Mouse (Mus musculus) brain, embryonic 14.5 days (tissue): ENCODE results near the gene Tbxa2r. TPM values are rescaled to one million over a fixed set of nuclear protein-coding genes. Genes with fewer than 3 reads are reported as not detected.

Experiments used
- DNase-seq: peaks from one replicate; pipeline ENCODE4 v3.0.0-alpha.2; 2011; ENCODE audit warnings: low read depth
- CTCF ChIP-seq: fragments of 200-500 bp; IDR thresholded peaks from 2 replicates; pipeline ENCODE4 v1.5.1; 2012; ENCODE audit warnings: inconsistent platforms, mild to moderate bottlenecking, moderate library complexity, borderline replicate concordance; ENCODE audit not compliant: insufficient read depth, insufficient read length; ENCODE audit errors: extremely low read depth
- POLR2A ChIP-seq: fragments of 200-500 bp; IDR thresholded peaks from 2 replicates; pipeline ENCODE4 v1.6.1; 2012; ENCODE audit warnings: mild to moderate bottlenecking, inconsistent platforms, borderline replicate concordance; ENCODE audit not compliant: poor library complexity, insufficient read depth, insufficient read length, severe bottlenecking; ENCODE audit errors: extremely low read depth
- polyA plus RNA-seq: library from polyadenylated mRNA; depleted of rRNA; stranded (reverse); fragments of >200 nt; gene quantifications from 2 replicates; pipeline ENCODE4 v1.2.3, GENCODE M21; 2012

Tbxa2r gene
- polyA plus RNA-seq, 1 experiment = 5.3 TPM

DNA sequence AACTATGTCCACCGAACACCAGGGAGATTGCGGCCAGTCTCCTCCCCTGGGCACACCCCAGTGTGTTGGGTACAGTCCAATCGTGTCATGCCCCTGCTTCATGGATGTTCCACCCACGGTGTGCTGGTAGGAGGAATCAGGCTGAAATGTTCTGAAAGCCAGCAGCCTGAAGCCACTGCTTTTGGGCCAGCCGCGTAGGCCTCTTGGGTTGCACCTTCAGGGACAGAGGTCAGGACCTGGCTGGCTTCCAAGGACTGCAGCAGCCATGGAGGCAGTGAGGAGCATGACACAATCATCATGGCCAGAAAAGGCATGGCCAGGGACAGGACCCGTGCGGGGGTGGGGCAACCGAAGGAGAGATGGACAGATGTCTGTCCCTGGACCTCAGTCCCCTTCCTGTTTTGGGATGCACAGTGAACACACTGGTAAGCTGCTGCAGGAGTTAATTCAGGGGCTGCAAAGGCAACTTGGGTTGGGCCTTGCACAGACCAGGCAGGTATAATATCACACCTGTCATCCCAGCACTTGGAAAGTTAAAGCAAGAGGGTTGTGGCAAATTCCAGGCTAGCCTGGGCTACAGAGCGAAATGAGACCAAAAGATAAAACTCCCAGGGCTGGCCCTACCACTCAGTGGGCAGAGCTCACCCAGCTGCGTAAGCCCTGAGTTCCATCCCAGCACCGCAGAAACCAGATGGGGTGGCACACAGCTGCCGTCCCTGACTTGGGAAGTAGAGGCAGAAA is 9.8 kb upstream of the Tbxa2r start:
- DNase-seq = no peak
- no peak for TF ChIP-seq POLR2A
- no peak for TF ChIP-seq CTCF

DNA sequence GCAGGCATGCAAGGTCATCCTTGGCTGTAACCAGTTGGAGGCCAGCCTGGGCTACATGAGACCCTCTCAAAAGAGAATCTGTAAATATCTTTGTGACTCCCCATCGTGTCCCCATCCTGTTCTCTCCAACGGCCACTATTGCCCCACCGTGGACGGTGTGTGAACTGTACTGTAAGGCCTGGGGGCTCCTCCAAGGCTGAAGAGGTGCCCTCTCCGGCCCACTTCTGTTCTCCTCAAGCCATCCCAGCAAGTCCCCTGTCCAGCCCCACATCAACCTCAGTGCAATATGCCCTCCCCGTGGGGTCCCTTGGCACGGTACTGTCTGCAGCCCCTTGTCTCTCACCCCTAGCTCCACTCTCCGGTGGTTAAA is 9.2 kb upstream of the Tbxa2r start:
- TF ChIP-seq POLR2A = no peak
- TF ChIP-seq CTCF = peak; percentile 17; the same call in 1 of the 2 replicates
- DNase-seq = peak; percentile 15

DNA sequence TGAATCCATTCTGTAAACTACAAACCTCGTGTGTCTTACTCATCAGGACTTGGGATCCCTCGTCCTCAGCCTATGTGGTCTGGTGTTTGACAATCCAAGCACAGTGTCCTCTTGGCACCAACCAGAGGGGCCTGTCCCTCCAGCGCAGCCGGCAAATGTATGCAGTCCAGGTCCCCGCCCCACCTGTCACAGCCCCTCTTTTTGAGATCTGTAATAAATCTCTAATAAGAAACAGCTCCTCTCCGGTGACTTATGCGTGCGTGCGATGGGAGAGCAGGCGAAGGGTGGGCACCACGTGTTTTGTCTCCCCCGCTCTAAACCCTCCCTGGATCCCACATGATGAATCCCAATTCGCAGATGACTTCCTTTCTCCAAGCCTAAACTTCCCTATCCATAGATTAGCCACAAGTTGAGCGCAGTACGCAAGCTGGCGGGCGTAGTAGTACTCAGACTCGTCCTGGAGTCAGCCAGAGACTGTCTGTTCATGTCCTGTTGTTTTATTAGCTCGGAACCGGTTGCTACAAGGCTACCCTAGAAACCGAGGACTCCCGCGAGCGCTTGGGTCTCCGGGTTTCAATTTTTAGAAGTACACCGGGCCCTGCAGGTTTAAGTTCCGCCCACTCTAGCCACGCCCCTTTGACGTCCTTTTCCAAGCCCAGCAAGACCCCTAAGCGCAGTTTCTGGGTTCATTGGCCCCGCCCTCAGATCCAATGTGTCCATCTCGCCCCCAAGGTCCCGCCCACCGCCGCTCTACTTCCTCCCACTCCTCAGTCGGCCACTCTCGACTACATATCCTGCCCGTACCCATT is 8.6 kb upstream of the Tbxa2r start:
- DNase-seq = no peak
- TF ChIP-seq CTCF (no peak), POLR2A (no peak)

DNA sequence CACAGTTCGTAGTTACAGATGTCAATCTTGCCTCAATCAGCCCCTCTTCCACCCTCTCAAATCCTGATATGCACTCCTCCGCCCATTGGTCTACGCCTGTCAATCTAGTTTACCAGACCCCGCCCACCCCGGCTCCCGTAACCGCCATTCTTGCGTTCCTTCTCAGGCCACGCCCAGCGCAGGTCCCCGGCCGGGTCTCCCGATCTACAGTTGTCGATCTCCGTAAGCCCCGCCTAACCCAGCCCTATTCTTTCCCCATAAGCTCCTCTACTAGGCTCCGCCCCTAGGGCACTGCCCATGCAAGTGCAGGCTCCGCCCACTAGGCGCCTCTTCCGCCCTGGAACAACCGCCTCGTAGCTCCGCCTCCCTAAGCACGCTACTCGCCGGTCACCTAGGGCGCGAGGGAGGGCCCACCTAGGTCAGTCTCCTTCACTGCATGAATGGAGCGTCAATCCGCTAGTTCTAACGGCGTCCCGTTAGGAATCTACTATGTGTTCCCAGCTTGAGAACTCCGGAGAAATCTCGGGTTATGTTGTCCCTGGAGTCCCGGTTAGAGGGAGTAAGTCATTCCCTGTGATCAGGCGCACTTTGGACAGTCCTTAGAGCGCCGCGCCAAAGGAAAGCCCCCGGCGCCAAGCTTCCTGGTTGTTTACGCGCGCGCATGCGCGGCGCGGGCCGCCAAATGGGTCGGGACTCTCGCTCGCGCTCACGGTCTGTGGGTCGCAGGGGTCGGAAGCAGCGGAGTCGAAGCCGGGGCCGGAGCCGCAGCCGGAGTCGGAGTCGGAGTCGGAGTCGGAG is 7.8 kb upstream of the Tbxa2r start, which contains the start of gene Cactin:
Gene Cactin, plus strand, starts transcription at position 554 of the 798 bp plus-strand sequence.
- peak; percentile 100 for DNase-seq
- TF ChIP-seq CTCF (peak; percentile 16; the same call in 1 of the 2 replicates), POLR2A (peak; percentile 76)

DNA sequence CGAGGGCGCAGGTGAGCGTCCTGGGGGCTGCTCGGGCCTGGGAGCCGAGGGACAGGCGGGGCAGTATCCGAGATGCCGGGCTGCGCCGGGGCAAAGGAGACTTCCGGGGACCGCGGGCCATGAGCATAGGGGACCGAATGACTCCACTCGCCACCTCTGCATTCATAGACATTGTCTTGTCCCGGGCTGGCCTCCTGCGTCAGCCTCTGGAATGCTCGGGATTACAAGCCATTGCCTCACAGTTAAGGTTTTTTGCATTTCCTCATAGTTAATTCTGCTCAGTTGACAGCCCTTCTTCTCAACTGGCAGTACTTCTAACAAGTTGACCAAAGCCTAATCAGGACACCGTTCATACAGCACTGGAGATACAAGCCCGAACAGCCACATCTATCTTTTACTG is 7.1 kb upstream of the Tbxa2r start:
- no peak for DNase-seq
- TF ChIP-seq POLR2A = no peak
- no peak for TF ChIP-seq CTCF

DNA sequence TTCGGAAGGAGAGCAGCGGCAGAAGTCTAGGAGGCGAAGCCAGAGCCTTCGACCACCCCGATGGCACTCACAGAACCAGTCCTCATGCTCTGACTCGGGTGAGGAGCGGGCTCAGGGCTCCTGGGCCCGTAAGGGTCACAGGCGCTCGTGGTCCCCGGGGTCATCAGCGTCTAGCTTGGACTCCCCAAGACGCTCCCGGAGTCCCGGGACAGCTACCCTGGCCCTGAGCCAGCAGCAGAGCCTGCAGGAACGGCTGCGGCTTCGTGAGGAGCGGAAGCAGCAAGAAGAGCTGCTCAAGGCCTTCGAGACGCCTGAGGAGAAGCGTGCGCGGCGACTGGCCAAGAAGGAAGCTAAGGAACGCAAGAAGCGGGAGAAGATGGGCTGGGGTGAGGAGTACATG is 6.1 kb upstream of the Tbxa2r start:
- no peak for DNase-seq
- TF ChIP-seq POLR2A = no peak

DNA sequence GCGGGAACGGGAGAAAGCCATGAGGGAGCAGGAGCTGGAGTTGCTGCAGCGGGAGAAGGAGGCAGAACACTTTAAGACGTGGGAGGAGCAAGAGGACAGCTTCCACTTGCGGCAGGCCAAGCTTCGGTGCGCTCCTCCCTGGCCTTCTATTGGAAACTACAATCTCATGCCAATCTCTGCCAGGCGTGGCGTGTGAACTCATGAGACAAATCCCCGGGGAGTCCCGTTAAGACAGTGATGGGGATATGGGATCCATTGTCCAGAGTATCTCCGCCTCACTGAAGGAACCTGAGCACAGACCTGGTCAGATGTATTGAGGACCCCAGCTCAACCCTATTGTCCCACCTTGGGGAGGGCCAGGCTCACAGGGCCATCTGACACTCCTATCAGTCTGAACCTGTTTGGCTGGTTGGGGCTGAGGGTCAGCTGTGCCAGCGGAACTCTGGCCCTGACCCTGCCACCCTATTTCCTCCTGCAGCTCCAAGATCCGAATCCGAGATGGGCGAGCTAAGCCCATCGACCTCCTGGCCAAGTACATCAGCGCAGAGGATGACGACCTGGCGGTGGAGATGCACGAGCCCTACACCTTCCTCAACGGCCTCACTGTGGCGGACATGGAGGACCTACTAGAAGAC is 5.3 kb upstream of the Tbxa2r start:
- DNase-seq = no peak
- no peak for TF ChIP-seq POLR2A
- no peak for TF ChIP-seq CTCF

DNA sequence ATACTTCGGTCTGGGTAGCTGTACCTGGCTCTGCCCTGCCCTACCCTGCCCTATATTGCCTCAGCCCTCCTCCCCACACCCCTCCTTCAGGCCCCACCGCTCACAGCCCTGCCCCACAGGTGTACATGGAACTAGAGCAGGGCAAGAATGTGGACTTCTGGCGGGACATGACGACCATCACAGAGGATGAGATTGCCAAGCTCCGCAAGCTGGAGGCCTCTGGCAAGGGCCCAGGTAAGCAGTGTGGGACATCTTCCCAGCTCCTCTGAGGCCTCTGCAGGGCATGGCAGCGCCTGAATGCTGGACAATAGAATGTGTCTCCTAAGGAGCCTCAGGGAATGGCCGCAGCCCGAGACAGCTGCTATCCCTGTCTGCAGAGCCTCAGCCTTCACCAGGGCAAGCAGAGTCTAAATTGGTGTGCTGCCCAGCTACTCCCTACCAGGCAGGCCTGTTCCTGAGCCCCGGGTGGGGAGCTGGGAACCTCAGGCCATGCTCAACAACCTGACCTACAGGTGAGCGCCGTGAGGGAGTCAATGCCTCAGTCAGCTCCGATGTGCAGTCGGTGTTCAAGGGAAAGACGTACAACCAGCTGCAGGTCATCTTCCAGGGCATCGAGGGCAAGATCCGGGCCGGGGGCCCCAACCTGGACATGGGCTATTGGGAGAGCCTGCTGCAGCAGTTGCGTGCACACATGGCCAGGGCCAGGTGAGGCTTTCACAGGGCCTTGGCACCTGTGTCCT is 4.6 kb upstream of the Tbxa2r start:
- TF ChIP-seq POLR2A (no peak), CTCF (no peak)
- no peak for DNase-seq

DNA sequence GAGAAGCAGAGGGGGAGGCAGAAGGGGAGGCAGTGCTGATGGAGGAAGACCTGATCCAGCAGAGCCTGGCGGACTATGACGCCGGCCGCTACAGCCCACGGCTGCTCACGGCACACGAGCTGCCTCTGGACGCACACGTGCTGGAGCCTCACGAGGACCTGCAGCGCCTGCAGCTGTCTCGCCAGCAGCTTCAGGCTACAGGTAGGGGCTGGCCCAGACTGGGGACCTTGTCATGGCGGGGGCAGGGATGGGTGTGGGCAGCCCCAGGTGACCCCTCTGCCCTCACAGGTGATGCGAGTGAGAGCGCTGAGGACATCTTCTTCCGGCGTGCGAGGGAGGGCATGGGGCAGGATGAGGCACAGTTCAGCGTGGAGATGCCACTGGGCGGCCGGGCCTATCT is 3.4 kb upstream of the Tbxa2r start:
- DNase-seq = no peak
- TF ChIP-seq POLR2A = no peak
- no peak for TF ChIP-seq CTCF

DNA sequence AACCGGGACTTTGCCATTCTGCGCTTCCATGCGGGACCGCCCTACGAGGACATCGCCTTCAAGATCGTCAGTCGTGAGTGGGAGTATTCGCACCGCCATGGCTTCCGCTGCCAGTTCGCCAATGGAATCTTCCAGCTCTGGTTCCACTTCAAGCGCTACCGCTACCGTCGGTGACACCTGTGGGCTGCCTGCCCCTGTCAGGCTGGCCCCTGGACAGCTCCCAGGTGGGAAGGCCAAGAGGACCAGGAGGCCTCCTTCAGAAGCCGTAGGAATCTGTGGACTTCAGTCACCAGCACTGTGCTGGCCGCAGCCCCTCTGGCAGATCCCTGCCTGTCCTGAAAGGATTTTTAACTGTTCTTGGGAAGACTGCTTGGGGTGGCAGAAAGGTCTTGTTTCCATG is 2.8 kb upstream of the Tbxa2r start:
- no peak for TF ChIP-seq CTCF
- no peak for TF ChIP-seq POLR2A

More for the DNA sequence above, 2.8 kb upstream of the Tbxa2r start:
- no peak for DNase-seq
